Mouse (Mus musculus) ES-E14 (cell line): ENCODE data around the gene Gstm3. TPM values are rescaled to one million over a fixed set of nuclear protein-coding genes. Genes with fewer than 3 reads are reported as not detected.

Experiments
- DNase-seq: peaks from one replicate; pipeline ENCODE4 v3.0.0-alpha.2; 2013; ENCODE audit warnings: low read depth, low spot score
- H3K27ac ChIP-seq: 2 replicates; pipeline ENCODE4 v1.5.1; 2012; ENCODE audit warnings: low read depth, mild to moderate bottlenecking, low read length, moderate library complexity, mixed read lengths; ENCODE audit not compliant: poor library complexity, insufficient read depth, severe bottlenecking
- H3K36me3 ChIP-seq: 2 replicates; pipeline ENCODE4 v1.6.1; 2012; ENCODE audit warnings: mild to moderate bottlenecking, low read length, moderate library complexity, mixed read lengths; ENCODE audit not compliant: control insufficient read depth, poor library complexity, insufficient read depth, severe bottlenecking
- H3K4me1 ChIP-seq, 2 experiments: fragments of 150-350 bp in 1 of 2; sonication (generic) in 1 of 2; 2 replicates each; pipeline ENCODE4 v1.6.1; 2012; ENCODE audit warnings: low read length in 2 of 2, mild to moderate bottlenecking in 1 of 2, mixed read lengths in 1 of 2; ENCODE audit not compliant: control insufficient read depth in 2 of 2, insufficient read depth in 2 of 2, poor library complexity in 1 of 2
- H3K4me3 ChIP-seq, 2 experiments: fragments of 150-350 bp in 1 of 2; sonication (generic) in 1 of 2; 2 replicates each; pipeline ENCODE4 v1.5.1; 2012; ENCODE audit warnings: low read length in 2 of 2, low read depth in 1 of 2, mild to moderate bottlenecking in 1 of 2, mixed read lengths in 1 of 2; ENCODE audit not compliant: insufficient read depth in 1 of 2, poor library complexity in 1 of 2, severe bottlenecking in 1 of 2
- H3K9ac ChIP-seq: 2 replicates; pipeline ENCODE4 v1.6.1; 2012; ENCODE audit warnings: low read depth, mild to moderate bottlenecking, low read length, mixed read lengths; ENCODE audit not compliant: poor library complexity, insufficient read depth, severe bottlenecking
- H3K9me3 ChIP-seq: fragments of 150-350 bp; sonication (generic); 2 replicates; pipeline ENCODE4 v1.6.1; 2012; ENCODE audit warnings: low read depth, mild to moderate bottlenecking, low read length; ENCODE audit not compliant: control insufficient read depth, insufficient read depth
- CHD2 ChIP-seq: IDR thresholded peaks from 2 replicates; pipeline ENCODE4 v1.6.1; 2014; ENCODE audit warnings: mild to moderate bottlenecking, low read depth, low read length, inconsistent platforms
- HCFC1 ChIP-seq: IDR thresholded peaks from 2 replicates; pipeline ENCODE4 v1.6.1; 2012; ENCODE audit warnings: low read length, inconsistent platforms, borderline replicate concordance; ENCODE audit not compliant: insufficient read depth
- MAFK ChIP-seq: IDR thresholded peaks from 2 replicates; pipeline ENCODE4 v1.6.1; 2014; ENCODE audit warnings: mild to moderate bottlenecking, low read depth, low read length, inconsistent platforms; ENCODE audit not compliant: insufficient read depth
- ZC3H11A ChIP-seq: IDR thresholded peaks from 2 replicates; pipeline ENCODE4 v1.6.1; 2012; ENCODE audit warnings: low read depth, mild to moderate bottlenecking, inconsistent platforms, low read length, borderline replicate concordance
- ZNF384 ChIP-seq: IDR thresholded peaks from 2 replicates; pipeline ENCODE4 v1.6.1; 2012; ENCODE audit warnings: low read depth, low read length, inconsistent platforms
- in situ Hi-C, 2 experiments: fragments of 600-800 bp; cut with MboI; formaldehyde crosslinking; loops; one replicate each; pipeline ENCODE4 v1.15.1; 2025; ENCODE audit warnings: low sequenced_read_pairs in 2 of 2, inconsistent platforms in 1 of 2; ENCODE audit not compliant: unreplicated experiment in 2 of 2
- total RNA-seq: library from RNA; depleted of rRNA; stranded (reverse); fragments of 300-350 nt; gene quantifications from 2 replicates; pipeline ENCODE4 v1.2.3, GENCODE M21; 2012

The Gstm3 gene
- total RNA-seq, 1 experiment: not detected

- Histone ChIP-seq H3K4me3 (no peak overlapping the region), H3K36me3 (no peaks in the 10 kb centered on the region; the same call in 1 of the 2 replicates), H3K27ac (no peak overlapping the region), H3K9me3 (no peaks in the 10 kb centered on the region), H3K4me1 (peaks cover 6 to 12% of the 10 kb centered on the region in 2 experiments; a peak in 2 of 4 replicates), H3K9ac (no peak overlapping the region)
- TF ChIP-seq HCFC1: no peak
- TF ChIP-seq CHD2: no peak
- TF ChIP-seq ZNF384: no peak
- no peak for DNase-seq
- in situ Hi-C loops: no loop called here
Measured at GRCm38 (mm10) chr3:108014974-108015346, 45.9 kb upstream of the Gstm3 start.

- no peak overlapping the region for H3K27ac ChIP-seq
- TF ChIP-seq HCFC1: no peak
- no peak for TF ChIP-seq CHD2
- TF ChIP-seq ZNF384: no peak
- no peak for TF ChIP-seq ZC3H11A
- no peak for TF ChIP-seq MAFK
- no peaks in the 10 kb centered on the region; the same call in 1 of the 2 replicates for H3K36me3 ChIP-seq
- peaks cover 6 to 12% of the 10 kb centered on the region in 2 experiments; a peak in 2 of 4 replicates for H3K4me1 ChIP-seq
- no peak overlapping the region for H3K4me3 ChIP-seq
- no peak for DNase-seq
- in situ Hi-C loops: no loop called here
- H3K9me3 ChIP-seq: no peaks in the 10 kb centered on the region
- H3K9ac ChIP-seq: no peak overlapping the region
Measured at GRCm38 (mm10) chr3:108014098-108014973, 45.3 kb upstream of the Gstm3 start.

GRCm38 (mm10) chr3:108013331-108013871 lies 44.3 kb upstream of the Gstm3 start:
- in situ Hi-C loops: no loop called here
- Histone ChIP-seq H3K9ac (no peak overlapping the region), H3K4me1 (peaks cover 6 to 12% of the 10 kb centered on the region in 2 experiments; a peak in 2 of 4 replicates), H3K27ac (no peak overlapping the region), H3K9me3 (no peaks in the 10 kb centered on the region), H3K36me3 (no peaks in the 10 kb centered on the region; the same call in 1 of the 2 replicates), H3K4me3 (no peak overlapping the region)
- TF ChIP-seq HCFC1: no peak
- no peak for TF ChIP-seq ZC3H11A
- TF ChIP-seq MAFK: peak; percentile 58; the same call in 1 of the 2 replicates
- TF ChIP-seq ZNF384: no peak
- no peak for DNase-seq

GRCm38 (mm10) chr3:108011558-108011957 lies 42.5 kb upstream of the Gstm3 start:
- Histone ChIP-seq H3K4me3 (no peak overlapping the region), H3K9ac (no peak overlapping the region), H3K27ac (no peak overlapping the region), H3K9me3 (no peaks in the 10 kb centered on the region), H3K36me3 (no peaks in the 10 kb centered on the region; the same call in 1 of the 2 replicates), H3K4me1 (peaks cover 2 to 12% of the 10 kb centered on the region in 2 experiments; a peak in 1 of 4 replicates)
- in situ Hi-C loops: no loop called here
- no peak for TF ChIP-seq ZC3H11A
- no peak for TF ChIP-seq ZNF384
- TF ChIP-seq MAFK: no peak
- no peak for TF ChIP-seq HCFC1
- DNase-seq: no peak
